Mouse (Mus musculus): ENCODE data around the gene Ankrd13d. TPM values are rescaled to one million over a fixed set of nuclear protein-coding genes. Genes with fewer than 3 reads are reported as not detected.

Ankrd13d gene
- polyA plus RNA-seq, 1 experiment from 2014 or later = 9.5 TPM

- 77% methylated on average over 8 of the region's 8 CpGs for WGBS
- H3K27me3 ChIP-seq (ENCODE audit: control insufficient read depth, insufficient read depth, low read length) = no peaks in the 10 kb centered on the region
- H3K9ac ChIP-seq (ENCODE audit: low read length) = no peak overlapping the region
- DNase-seq (ENCODE audit: low spot score) (no peak), ATAC-seq (replicated peaks; ENCODE audit: low FRiP score) (no peak)
- no peak overlapping the region for H3K4me2 ChIP-seq (ENCODE audit: low read depth, low read length, severe bottlenecking)
- no peak overlapping the region for H3K27ac ChIP-seq (ENCODE audit: low read depth, low read length)
- H3K4me1 ChIP-seq (replicated peaks; ENCODE audit: control insufficient read depth, insufficient read depth, low read length) = no peaks in the 10 kb centered on the region; the same call in 1 of the 2 replicates
- H3K9me3 ChIP-seq (ENCODE audit: control insufficient read depth, low read length) = no peaks in the 10 kb centered on the region
- no peaks in the 10 kb centered on the region for H3K36me3 ChIP-seq (ENCODE audit: control insufficient read depth, insufficient read depth, low read length)
- no peak overlapping the region for H3K4me3 ChIP-seq (ENCODE audit: low read depth, low read length)
These were observed 52.5 kb downstream of the Ankrd13d start for GRCm38 (mm10) chr19:4230415-4230814.

GRCm38 (mm10) chr19:4229451-4230076 lies 53.4 kb downstream of the Ankrd13d start:
- H3K27ac ChIP-seq (ENCODE audit: low read depth, low read length) = no peak overlapping the region
- no peaks in the 10 kb centered on the region for H3K9me3 ChIP-seq (ENCODE audit: control insufficient read depth, low read length)
- H3K9ac ChIP-seq (ENCODE audit: low read length) = no peak overlapping the region
- WGBS = 44% methylated on average over 9 of the region's 9 CpGs
- no peaks in the 10 kb centered on the region for H3K36me3 ChIP-seq (ENCODE audit: control insufficient read depth, insufficient read depth, low read length)
- H3K4me3 ChIP-seq (ENCODE audit: low read depth, low read length) = no peak overlapping the region
- no peaks in the 10 kb centered on the region; the same call in 1 of the 2 replicates for H3K4me1 ChIP-seq (replicated peaks; ENCODE audit: control insufficient read depth, insufficient read depth, low read length)
- no peak overlapping the region for H3K4me2 ChIP-seq (ENCODE audit: low read depth, low read length, severe bottlenecking)
- ATAC-seq (replicated peaks; ENCODE audit: low FRiP score) (no peak), DNase-seq (ENCODE audit: low spot score) (no peak)
- H3K27me3 ChIP-seq (ENCODE audit: control insufficient read depth, insufficient read depth, low read length) = no peaks in the 10 kb centered on the region

DNA sequence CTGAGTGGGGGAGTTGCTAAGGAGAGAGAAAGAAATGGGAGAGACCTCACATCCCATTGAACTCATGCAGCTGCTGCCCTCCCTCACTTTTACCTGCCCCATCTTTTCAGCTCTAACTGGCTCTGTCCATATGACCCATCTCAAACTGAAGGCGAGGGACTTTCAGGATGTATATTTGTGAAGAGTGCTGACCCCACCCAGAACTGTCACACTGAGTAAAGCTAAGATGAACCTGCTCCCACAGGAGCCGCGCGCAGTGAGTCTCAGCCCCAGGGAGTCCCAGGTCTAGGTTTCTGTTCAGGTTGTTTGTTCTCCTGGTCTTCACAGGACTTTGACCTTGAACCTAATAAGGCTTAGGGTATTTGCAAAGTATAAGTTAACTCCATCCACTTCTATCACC lies 54.0 kb downstream of the Ankrd13d start:
- no peaks in the 10 kb centered on the region for H3K36me3 ChIP-seq (ENCODE audit: control insufficient read depth, insufficient read depth, low read length)
- H3K27ac ChIP-seq (ENCODE audit: low read depth, low read length) = no peak overlapping the region
- H3K4me2 ChIP-seq (ENCODE audit: low read depth, low read length, severe bottlenecking) = no peak overlapping the region
- DNase-seq (ENCODE audit: low spot score) (no peak), ATAC-seq (replicated peaks; ENCODE audit: low FRiP score) (no peak)
- no peak overlapping the region for H3K9ac ChIP-seq (ENCODE audit: low read length)
- H3K4me3 ChIP-seq (ENCODE audit: low read depth, low read length) = no peak overlapping the region
- no peaks in the 10 kb centered on the region; the same call in 1 of the 2 replicates for H3K4me1 ChIP-seq (replicated peaks; ENCODE audit: control insufficient read depth, insufficient read depth, low read length)
- H3K9me3 ChIP-seq (ENCODE audit: control insufficient read depth, low read length) = no peaks in the 10 kb centered on the region
- no peaks in the 10 kb centered on the region for H3K27me3 ChIP-seq (ENCODE audit: control insufficient read depth, insufficient read depth, low read length)
- WGBS = 79% methylated on average over 4 of the region's 4 CpGs

GRCm38 (mm10) chr19:4227894-4228678 lies 54.9 kb downstream of the Ankrd13d start:
- Histone ChIP-seq H3K4me3 (ENCODE audit: low read depth, low read length) (no peak overlapping the region), H3K4me2 (ENCODE audit: low read depth, low read length, severe bottlenecking) (no peak overlapping the region), H3K27me3 (ENCODE audit: control insufficient read depth, insufficient read depth, low read length) (no peaks in the 10 kb centered on the region), H3K4me1 (replicated peaks; ENCODE audit: control insufficient read depth, insufficient read depth, low read length) (no peaks in the 10 kb centered on the region; the same call in 1 of the 2 replicates), H3K9me3 (ENCODE audit: control insufficient read depth, low read length) (no peaks in the 10 kb centered on the region), H3K36me3 (ENCODE audit: control insufficient read depth, insufficient read depth, low read length) (no peaks in the 10 kb centered on the region), H3K9ac (ENCODE audit: low read length) (no peak overlapping the region), H3K27ac (ENCODE audit: low read depth, low read length) (no peak overlapping the region)
- WGBS = 26% methylated on average over 8 of the region's 8 CpGs
- ATAC-seq (replicated peaks; ENCODE audit: low FRiP score) = peak; percentile 55; the same call in 1 of the 2 replicates
- peak; percentile 85 for DNase-seq (ENCODE audit: low spot score)

DNA sequence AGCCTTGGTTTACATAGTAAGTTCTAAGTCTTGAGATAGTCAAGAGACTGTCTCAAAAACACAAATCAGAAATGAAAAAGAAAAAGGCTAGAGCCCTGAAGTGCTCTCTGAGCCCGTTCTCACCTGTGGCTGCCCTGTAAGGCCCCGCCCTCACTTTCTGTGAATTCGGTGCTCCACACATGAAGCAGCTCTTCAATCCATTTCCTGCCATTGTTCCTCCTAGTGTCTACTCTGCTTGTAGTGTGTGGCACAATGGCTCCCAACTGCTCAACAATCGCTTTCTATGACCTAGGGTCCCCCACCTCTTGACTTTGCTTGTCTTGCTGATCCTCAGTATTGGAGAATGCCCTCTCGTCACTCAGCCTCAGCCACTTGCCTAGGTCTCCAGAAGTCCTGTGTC lies 55.5 kb downstream of the Ankrd13d start:
- no peak overlapping the region for H3K27ac ChIP-seq (ENCODE audit: low read depth, low read length)
- H3K9me3 ChIP-seq (ENCODE audit: control insufficient read depth, low read length) = no peaks in the 10 kb centered on the region
- H3K4me3 ChIP-seq (ENCODE audit: low read depth, low read length) = no peak overlapping the region
- 69% methylated on average over 5 of the region's 5 CpGs for WGBS
- no peak overlapping the region for H3K4me2 ChIP-seq (ENCODE audit: low read depth, low read length, severe bottlenecking)
- H3K9ac ChIP-seq (ENCODE audit: low read length) = no peak overlapping the region
- no peaks in the 10 kb centered on the region; the same call in 1 of the 2 replicates for H3K4me1 ChIP-seq (replicated peaks; ENCODE audit: control insufficient read depth, insufficient read depth, low read length)
- DNase-seq (ENCODE audit: low spot score) = no peak
- H3K36me3 ChIP-seq (ENCODE audit: control insufficient read depth, insufficient read depth, low read length) = no peaks in the 10 kb centered on the region
- no peaks in the 10 kb centered on the region for H3K27me3 ChIP-seq (ENCODE audit: control insufficient read depth, insufficient read depth, low read length)
- no peak for ATAC-seq (replicated peaks; ENCODE audit: low FRiP score)

DNA sequence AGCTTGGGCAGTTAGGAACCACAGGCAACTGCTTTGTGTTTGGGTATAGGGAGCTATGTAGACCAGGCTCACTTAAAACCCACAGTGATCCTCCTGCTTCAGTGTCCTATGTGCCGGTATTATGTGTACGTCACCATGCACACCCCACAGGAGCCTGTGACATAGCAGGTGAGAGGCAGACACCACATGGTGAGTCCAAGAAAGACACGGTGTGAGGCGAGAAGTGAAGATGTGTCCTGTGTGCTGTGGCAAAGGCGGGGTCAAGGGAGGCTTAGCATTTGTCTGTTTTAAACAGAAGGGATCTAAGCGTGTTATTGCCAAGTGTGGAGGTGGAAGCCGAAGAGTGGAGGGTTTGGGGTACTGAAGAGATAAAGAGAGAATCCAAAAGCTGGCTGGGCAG lies 56.2 kb downstream of the Ankrd13d start:
- H3K4me2 ChIP-seq (ENCODE audit: low read depth, low read length, severe bottlenecking) = no peak overlapping the region
- no peaks in the 10 kb centered on the region for H3K4me1 ChIP-seq (replicated peaks; ENCODE audit: control insufficient read depth, insufficient read depth, low read length)
- ATAC-seq (replicated peaks; ENCODE audit: low FRiP score) = no peak
- WGBS = 90% methylated on average over 7 of the region's 7 CpGs
- DNase-seq (ENCODE audit: low spot score) = no peak
- H3K9ac ChIP-seq (ENCODE audit: low read length) = no peak overlapping the region
- H3K27me3 ChIP-seq (ENCODE audit: control insufficient read depth, insufficient read depth, low read length) = no peaks in the 10 kb centered on the region
- H3K27ac ChIP-seq (ENCODE audit: low read depth, low read length) = no peak overlapping the region
- no peaks in the 10 kb centered on the region for H3K36me3 ChIP-seq (ENCODE audit: control insufficient read depth, insufficient read depth, low read length)
- no peak overlapping the region for H3K4me3 ChIP-seq (ENCODE audit: low read depth, low read length)
- H3K9me3 ChIP-seq (ENCODE audit: control insufficient read depth, low read length) = no peaks in the 10 kb centered on the region

- ATAC-seq (replicated peaks; ENCODE audit: low FRiP score) = no peak
- Histone ChIP-seq H3K9me3 (ENCODE audit: control insufficient read depth, low read length) (no peaks in the 10 kb centered on the region), H3K4me3 (ENCODE audit: low read depth, low read length) (no peak overlapping the region), H3K36me3 (ENCODE audit: control insufficient read depth, insufficient read depth, low read length) (no peaks in the 10 kb centered on the region), H3K4me2 (ENCODE audit: low read depth, low read length, severe bottlenecking) (no peak overlapping the region), H3K27me3 (ENCODE audit: control insufficient read depth, insufficient read depth, low read length) (no peaks in the 10 kb centered on the region), H3K9ac (ENCODE audit: low read length) (no peak overlapping the region), H3K27ac (ENCODE audit: low read depth, low read length) (no peak overlapping the region), H3K4me1 (replicated peaks; ENCODE audit: control insufficient read depth, insufficient read depth, low read length) (peaks cover under 1% of the 10 kb centered on the region; the same call in 1 of the 2 replicates)
- 86% methylated on average over 11 of the region's 11 CpGs for WGBS
- DNase-seq (ENCODE audit: low spot score) = no peak
These were observed 60.8 kb downstream of the Ankrd13d start for GRCm38 (mm10) chr19:4222165-4222564.

DNA sequence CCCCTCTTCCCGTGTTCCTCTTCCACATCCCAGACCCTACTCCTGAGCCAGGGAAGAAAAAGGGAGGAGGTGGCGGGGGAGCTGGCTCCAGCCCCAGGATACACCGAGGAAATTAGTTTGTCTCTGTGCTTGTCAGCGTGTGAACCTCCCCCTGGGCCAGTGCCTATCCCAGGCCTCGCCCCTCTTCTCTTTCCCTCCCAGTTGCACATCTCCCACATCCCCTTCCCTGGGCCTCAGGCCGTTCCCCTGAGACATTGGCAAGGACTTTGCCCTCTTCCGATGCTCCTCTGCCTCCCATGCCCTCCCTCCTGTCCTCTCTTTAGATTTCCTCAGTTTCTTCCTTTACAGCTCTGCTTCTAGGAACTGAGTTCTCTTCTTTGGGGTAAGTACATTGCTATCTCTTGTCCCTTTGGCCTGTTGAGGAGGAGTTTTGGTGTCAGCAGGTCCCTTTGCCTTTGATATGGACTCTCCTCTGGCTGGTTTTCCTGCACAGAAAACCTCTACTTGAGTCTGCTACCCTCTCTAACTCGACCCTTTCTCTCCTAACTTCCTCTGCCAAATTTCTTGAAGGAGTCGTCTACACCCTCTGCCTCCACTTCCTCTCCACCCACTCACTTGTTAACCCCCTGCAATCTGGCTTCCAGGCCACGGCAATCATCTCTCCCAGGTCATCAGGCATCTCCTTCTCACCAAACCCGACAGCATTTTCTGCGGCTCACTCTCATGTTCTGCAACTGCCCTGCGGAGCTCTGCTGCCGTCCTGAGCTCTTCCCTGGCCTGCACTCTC lies 61.8 kb downstream of the Ankrd13d start:
- 66% methylated on average over 14 of the region's 14 CpGs for WGBS
- Histone ChIP-seq H3K9me3 (ENCODE audit: control insufficient read depth, low read length) (no peaks in the 10 kb centered on the region), H3K4me1 (replicated peaks; ENCODE audit: control insufficient read depth, insufficient read depth, low read length) (peaks cover 3% of the 10 kb centered on the region; the same call in 1 of the 2 replicates), H3K9ac (ENCODE audit: low read length) (no peak overlapping the region), H3K4me2 (ENCODE audit: low read depth, low read length, severe bottlenecking) (no peak overlapping the region), H3K27ac (ENCODE audit: low read depth, low read length) (no peak overlapping the region), H3K36me3 (ENCODE audit: control insufficient read depth, insufficient read depth, low read length) (no peaks in the 10 kb centered on the region), H3K4me3 (ENCODE audit: low read depth, low read length) (no peak overlapping the region), H3K27me3 (ENCODE audit: control insufficient read depth, insufficient read depth, low read length) (peaks cover 3% of the 10 kb centered on the region)
- DNase-seq (ENCODE audit: low spot score) (no peak), ATAC-seq (replicated peaks; ENCODE audit: low FRiP score) (no peak)

Data from forebrain, embryonic 11.5 days (tissue).